Mouse (Mus musculus): Measurements from ENCODE around the gene Fam189a2.

DNA sequence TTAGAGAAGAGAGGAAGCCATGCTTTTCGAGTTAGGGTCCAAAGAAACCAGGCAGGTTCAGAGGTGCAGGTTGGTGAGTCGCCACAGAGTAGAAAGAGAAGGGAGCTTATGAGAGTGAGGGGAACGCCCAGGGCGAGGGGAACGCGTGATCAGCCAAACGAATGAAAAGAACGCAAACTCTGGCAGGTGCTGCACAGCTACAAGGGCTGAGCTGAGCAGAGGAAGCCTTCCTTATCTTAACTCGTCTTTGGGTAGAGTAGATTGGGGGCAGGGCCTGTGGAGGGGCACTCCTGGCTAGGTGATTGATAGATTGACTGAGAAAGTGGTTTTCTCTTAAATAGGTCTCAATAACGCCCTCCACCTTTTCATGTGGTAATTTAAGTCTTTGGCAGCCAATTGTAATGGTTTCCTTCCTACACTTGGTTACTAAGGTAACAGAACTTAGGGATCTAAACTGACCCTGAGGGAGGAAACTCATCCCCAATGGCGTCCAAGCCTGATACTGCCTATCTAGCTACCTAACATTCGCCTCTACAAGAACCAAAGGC is 33.6 kb upstream of the Fam189a2 start:
- TF ChIP-seq CTCF (IDR thresholded peaks at IDR 0.05; ENCODE audit: low read depth) (no peak), EP300 (IDR thresholded peaks at IDR 0.05; ENCODE audit: low read depth) (no peak)

All from heart, postnatal 0 days (tissue).